Mouse (Mus musculus): ENCODE results near the gene Gtsf1l. TPM values are rescaled to one million over a fixed set of nuclear protein-coding genes. Genes with fewer than 3 reads are reported as not detected.
A peak's percentile ranks its signal among the peaks of the same experiment; 100 is the strongest.

Gtsf1l gene
- polyA plus RNA-seq, 1 experiment from 2014 or later: not detected

DNA sequence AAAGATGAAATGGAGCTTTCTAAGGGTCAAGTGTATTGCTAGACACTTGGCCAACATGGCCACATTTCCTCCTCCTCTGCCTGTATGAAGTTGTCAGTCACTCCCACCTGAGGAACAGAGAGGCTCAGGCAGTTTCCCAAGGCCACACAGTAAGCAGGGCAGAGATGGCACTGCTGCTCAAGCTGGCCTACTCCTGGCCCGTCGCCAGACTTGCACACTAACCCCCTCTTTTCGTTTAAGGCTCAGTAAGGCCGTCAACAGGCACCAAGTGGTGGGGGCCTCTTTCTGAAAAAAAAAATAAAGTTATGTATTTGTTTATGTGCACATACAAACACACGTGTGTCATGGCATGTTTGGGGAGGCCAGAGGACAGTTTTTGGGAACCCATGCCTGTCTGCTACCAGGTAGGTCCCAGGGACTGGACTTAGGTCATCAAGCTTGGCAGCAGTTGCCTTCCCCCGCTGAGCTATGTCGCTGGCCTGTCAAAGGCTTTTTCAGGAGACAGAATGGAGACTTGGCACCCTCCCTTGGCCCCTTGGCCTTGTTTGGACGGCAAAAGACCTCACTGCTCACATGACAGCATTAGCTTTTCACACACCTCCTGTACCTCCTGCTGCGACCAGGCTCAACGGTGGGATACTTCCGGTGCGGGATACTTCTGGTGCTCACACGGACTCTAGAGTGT is 16.6 kb upstream of the Gtsf1l start:
- DNase-seq (no peak), ATAC-seq (ENCODE audit: low read depth) (no peak)
- 69% methylated on average over 13 of the region's 13 CpGs for WGBS (ENCODE audit: insufficient replicate concordance)
- H3K9me3 ChIP-seq (replicated peaks): no peaks in the 10 kb centered on the region
- H3K9ac ChIP-seq: no peak overlapping the region
- H3K27me3 ChIP-seq: peaks cover 4% of the 10 kb centered on the region; the same call in 1 of the 2 replicates
- H3K4me2 ChIP-seq: no peak overlapping the region
- H3K4me3 ChIP-seq (replicated peaks): no peak overlapping the region
- peaks cover 4% of the 10 kb centered on the region; the same call in 1 of the 2 replicates for H3K4me1 ChIP-seq (replicated peaks)
- H3K36me3 ChIP-seq: no peaks in the 10 kb centered on the region
- no peak overlapping the region for H3K27ac ChIP-seq

DNA sequence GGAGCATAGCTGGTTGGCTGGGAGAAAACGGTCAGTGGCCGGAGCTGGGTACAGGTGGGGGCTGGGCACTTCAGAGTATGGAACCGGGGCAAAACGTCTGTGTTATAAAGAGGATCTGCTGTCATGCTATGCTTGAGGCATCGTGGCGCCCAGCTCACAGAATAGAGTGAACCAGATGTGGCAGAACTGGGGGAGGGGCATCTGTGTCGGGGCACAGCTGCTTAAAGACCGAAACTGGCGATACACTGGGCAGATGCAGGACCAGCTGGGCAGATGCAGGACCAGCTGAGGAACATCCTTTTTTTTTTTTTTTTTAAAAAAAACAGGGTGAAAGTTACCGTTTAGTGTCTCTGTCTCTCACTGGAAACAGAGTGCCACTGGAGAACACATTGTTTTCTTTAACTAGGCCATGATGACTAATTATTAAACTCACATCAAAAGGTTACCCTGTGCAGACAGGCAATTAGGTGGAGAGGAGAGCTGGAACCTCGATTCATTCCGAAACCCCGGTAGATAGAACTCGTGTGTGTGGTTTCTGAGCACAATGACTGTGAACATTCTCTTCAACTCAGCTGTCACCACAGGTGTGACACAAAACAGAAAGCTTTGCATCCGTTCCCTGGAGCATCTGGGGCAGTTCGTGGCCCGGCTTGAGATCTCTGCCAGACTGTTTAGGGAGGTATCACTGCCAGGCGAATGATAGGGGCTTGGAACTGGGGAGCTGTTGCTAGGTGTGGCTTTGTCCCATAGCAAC is 15.4 kb upstream of the Gtsf1l start:
- 59% methylated on average over 18 of the region's 18 CpGs for WGBS (ENCODE audit: insufficient replicate concordance)
- H3K4me1 ChIP-seq (replicated peaks): peaks cover 4% of the 10 kb centered on the region; the same call in 1 of the 2 replicates
- no peak overlapping the region for H3K27ac ChIP-seq
- peaks cover 4% of the 10 kb centered on the region; the same call in 1 of the 2 replicates for H3K27me3 ChIP-seq
- no peak overlapping the region for H3K4me3 ChIP-seq (replicated peaks)
- ATAC-seq (ENCODE audit: low read depth) (no peak), DNase-seq (no peak)
- H3K36me3 ChIP-seq: no peaks in the 10 kb centered on the region
- no peak overlapping the region for H3K9ac ChIP-seq
- no peaks in the 10 kb centered on the region for H3K9me3 ChIP-seq (replicated peaks)
- H3K4me2 ChIP-seq: no peak overlapping the region

DNA sequence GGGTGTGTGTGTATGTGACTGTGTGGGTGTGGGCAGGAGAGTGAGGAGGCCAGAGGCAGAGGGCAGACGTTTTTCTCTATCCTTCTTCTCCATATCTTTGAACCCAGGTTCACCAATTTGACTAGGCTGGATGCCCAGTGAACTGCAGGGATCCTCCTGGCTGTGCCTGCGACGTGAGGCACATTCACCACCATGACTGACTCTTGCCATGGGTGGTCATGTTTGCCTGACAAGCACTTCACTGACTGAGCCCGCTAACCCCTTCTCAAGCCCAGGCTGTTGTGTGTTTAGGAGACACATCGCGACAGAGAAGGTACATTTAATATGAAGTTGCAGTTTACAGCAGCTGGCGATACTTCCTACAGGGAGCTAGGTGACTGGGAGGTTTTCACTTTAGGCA is 14.6 kb upstream of the Gtsf1l start:
- Histone ChIP-seq H3K27ac (no peak overlapping the region), H3K27me3 (peaks cover 4% of the 10 kb centered on the region; the same call in 1 of the 2 replicates), H3K9ac (no peak overlapping the region), H3K9me3 (replicated peaks) (no peaks in the 10 kb centered on the region), H3K4me2 (no peak overlapping the region), H3K4me3 (replicated peaks) (no peak overlapping the region), H3K4me1 (replicated peaks) (peaks cover 4% of the 10 kb centered on the region; the same call in 1 of the 2 replicates), H3K36me3 (no peaks in the 10 kb centered on the region)
- WGBS (ENCODE audit: insufficient replicate concordance): 57% methylated on average over 7 of the region's 7 CpGs
- no peak for ATAC-seq (ENCODE audit: low read depth)
- DNase-seq: no peak

DNA sequence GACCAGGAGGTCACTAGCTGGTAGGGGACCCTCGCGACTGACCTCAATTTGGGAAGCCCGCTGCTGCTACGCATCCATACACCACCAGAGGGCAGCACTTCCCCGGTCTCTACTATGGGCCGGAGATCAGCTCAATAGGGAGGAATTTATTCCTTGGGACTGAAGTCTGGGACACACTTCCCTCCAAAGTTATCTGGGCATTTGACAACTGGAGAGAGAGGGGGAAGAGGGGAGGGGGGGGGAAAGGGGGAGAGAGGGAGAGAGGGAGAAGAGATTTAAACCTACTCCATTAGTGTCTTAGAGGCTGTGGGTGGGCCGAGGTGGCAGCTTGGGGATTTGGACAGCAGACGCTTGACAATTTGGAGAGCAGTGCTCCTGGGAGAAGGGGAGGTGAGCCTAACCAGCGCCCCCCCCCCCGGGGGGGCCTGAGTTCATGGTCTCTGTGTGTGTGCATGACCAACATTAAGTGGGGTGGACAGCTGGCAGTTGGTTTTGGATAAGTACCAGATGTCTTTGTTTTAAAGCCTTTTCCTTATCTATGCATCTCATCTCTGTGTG is 14.1 kb upstream of the Gtsf1l start:
- 7% methylated on average over 10 of the region's 10 CpGs for WGBS (ENCODE audit: insufficient replicate concordance)
- no peak for ATAC-seq (ENCODE audit: low read depth)

DNA sequence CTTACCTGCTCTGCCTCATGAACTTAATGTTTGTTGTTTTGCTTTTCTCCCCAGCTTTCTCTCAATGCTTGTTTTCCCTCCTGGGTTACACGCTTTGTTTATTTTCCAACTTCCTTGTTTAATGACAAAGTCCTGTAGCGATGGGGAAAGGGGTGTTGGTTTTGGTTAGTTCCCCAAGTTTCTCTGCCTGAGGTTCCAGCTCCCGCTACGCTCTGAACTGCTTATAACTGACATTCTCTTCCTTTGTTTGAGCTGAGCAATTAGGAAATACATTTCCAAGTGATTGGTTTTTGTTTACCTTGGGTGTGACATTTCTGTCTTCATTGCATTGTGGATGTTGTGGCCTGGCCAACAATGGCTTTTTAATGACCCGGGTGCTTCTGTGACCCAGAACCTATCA is 12.9 kb upstream of the Gtsf1l start:
- Histone ChIP-seq H3K9ac (no peak overlapping the region), H3K27me3 (peaks cover 4% of the 10 kb centered on the region; the same call in 1 of the 2 replicates), H3K4me1 (replicated peaks) (peaks cover 4% of the 10 kb centered on the region; the same call in 1 of the 2 replicates), H3K27ac (no peak overlapping the region), H3K9me3 (replicated peaks) (no peaks in the 10 kb centered on the region), H3K4me3 (replicated peaks) (no peak overlapping the region), H3K4me2 (no peak overlapping the region), H3K36me3 (no peaks in the 10 kb centered on the region)
- DNase-seq: no peak
- WGBS (ENCODE audit: insufficient replicate concordance): 40% methylated on average over 5 of the region's 5 CpGs
- no peak for ATAC-seq (ENCODE audit: low read depth)

More for the DNA sequence above, 14.1 kb upstream of the Gtsf1l start:
- Histone ChIP-seq H3K4me1 (replicated peaks) (peaks cover 4% of the 10 kb centered on the region; the same call in 1 of the 2 replicates), H3K4me3 (replicated peaks) (no peak overlapping the region), H3K27ac (no peak overlapping the region), H3K9me3 (replicated peaks) (no peaks in the 10 kb centered on the region), H3K9ac (no peak overlapping the region), H3K4me2 (no peak overlapping the region), H3K27me3 (peaks cover 4% of the 10 kb centered on the region; the same call in 1 of the 2 replicates), H3K36me3 (no peaks in the 10 kb centered on the region)
- peak; percentile 17 for DNase-seq

DNA sequence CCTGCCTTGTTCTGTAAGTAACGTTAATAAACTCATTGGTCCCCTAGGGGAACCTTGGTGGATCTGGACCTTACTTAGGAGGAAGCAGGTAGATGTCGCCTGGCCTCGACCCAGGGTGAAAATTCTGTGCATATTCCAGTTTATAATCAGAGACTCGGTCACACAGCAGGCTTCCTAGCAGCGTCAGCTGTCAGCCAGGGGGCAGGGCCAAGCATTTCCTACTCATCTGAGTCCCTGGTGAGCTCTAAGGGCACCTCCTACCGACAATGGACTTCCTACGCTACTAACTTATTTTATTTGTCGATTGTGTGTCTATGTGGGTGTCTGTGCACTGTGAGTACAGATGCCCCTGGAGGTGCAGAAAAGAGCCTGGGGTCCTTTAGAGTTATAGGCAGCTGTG is 12.3 kb upstream of the Gtsf1l start:
- no peak for DNase-seq
- Histone ChIP-seq H3K36me3 (no peaks in the 10 kb centered on the region), H3K4me2 (no peak overlapping the region), H3K9ac (no peak overlapping the region), H3K27ac (no peak overlapping the region), H3K4me1 (replicated peaks) (peaks cover 4% of the 10 kb centered on the region; the same call in 1 of the 2 replicates), H3K27me3 (peaks cover 4% of the 10 kb centered on the region; the same call in 1 of the 2 replicates), H3K9me3 (replicated peaks) (no peaks in the 10 kb centered on the region), H3K4me3 (replicated peaks) (no peak overlapping the region)
- ATAC-seq (ENCODE audit: low read depth): no peak
- 36% methylated on average over 8 of the region's 8 CpGs for WGBS (ENCODE audit: insufficient replicate concordance)

DNA sequence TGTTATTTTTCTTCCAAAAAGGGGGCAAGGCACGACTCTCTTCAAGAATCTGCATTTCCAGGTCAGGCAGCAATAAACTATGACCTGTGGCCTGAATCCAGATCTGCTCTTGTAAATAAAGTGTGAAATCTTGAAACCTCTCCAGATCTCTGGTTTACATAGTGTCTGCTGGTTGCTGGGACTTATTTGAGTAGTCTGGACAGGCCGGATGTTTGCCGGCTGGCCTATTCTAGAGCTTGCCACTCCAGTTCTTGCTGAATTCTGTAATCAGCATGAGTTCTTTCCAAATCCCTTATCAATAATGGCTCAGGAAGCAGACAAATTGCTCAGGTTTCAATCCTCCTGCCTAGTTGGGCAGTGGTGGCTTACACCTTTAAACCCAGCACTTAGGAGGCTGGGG is 8.1 kb upstream of the Gtsf1l start:
- Histone ChIP-seq H3K9ac (no peak overlapping the region), H3K9me3 (replicated peaks) (no peaks in the 10 kb centered on the region), H3K27ac (no peak overlapping the region), H3K4me1 (replicated peaks) (peaks cover 4% of the 10 kb centered on the region; the same call in 1 of the 2 replicates), H3K4me2 (no peak overlapping the region), H3K27me3 (peaks cover 4% of the 10 kb centered on the region; the same call in 1 of the 2 replicates), H3K4me3 (replicated peaks) (no peak overlapping the region), H3K36me3 (no peaks in the 10 kb centered on the region)
- DNase-seq (no peak), ATAC-seq (ENCODE audit: low read depth) (no peak)
- WGBS (ENCODE audit: insufficient replicate concordance): 55% methylated on average over 3 of the region's 3 CpGs

DNA sequence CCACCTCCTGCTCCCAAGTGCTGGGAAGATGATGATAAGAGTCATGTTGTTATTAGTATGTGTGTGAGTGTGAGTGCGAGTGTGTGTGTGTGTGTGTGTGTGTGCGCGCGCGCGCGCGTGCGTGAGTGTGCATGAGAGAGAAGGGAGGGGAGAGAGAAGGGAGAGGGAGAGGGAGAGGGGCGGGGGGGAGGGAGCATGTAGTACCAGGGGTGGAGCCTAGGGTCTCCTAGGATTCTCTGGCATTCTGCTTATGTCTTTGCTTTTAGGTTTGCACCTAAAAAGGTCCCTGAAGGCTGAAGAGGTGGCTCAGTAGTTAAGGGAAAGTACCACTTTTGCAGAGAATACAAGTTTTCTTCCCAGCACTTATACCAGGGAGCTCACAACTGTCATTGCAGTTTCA is 7.3 kb upstream of the Gtsf1l start:
- no peaks in the 10 kb centered on the region for H3K36me3 ChIP-seq
- no peak overlapping the region for H3K27ac ChIP-seq
- no peak overlapping the region for H3K4me3 ChIP-seq (replicated peaks)
- ATAC-seq (ENCODE audit: low read depth) (no peak), DNase-seq (no peak)
- no peaks in the 10 kb centered on the region for H3K9me3 ChIP-seq (replicated peaks)
- H3K4me1 ChIP-seq (replicated peaks): no peaks in the 10 kb centered on the region; the same call in 1 of the 2 replicates
- H3K4me2 ChIP-seq: no peak overlapping the region
- peaks cover under 1% of the 10 kb centered on the region; the same call in 1 of the 2 replicates for H3K27me3 ChIP-seq
- 89% methylated on average over 10 of the region's 10 CpGs for WGBS (ENCODE audit: insufficient replicate concordance)
- H3K9ac ChIP-seq: no peak overlapping the region

DNA sequence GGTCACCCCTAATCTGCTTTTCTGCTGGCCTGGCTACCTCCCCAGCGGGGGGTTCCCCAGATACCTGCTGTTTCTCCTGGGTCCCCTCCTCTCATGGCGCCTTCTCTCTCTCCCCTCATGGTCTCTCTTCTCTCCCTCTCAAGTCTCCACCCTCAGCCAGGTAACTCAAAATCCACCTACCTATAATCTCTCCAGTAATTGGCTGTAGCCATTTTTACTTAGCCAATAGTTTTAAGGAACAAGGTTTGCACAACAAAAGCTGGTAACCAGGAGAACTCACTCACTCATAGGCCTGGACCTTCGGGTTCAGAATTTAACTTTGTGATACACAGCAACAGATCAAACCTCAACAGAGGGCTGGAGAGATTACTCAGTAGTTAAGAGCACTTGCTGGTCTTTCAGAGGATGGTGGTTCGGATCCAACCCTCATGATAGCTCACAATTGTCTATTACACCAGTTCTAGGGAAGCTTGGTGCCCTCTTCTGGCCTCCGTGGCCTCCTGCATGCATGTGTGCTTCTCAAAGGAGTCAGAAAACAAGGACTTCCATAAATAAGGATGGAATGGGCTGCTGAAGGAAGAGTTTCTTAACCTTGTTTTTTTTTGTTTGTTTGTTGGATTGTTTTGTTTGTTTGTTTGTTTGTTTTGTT is 1.9 kb upstream of the Gtsf1l start:
- Histone ChIP-seq H3K9ac (no peak overlapping the region), H3K9me3 (replicated peaks) (no peaks in the 10 kb centered on the region), H3K4me3 (replicated peaks) (no peak overlapping the region), H3K4me1 (replicated peaks) (no peaks in the 10 kb centered on the region), H3K36me3 (peaks cover 6% of the 10 kb centered on the region), H3K27me3 (no peaks in the 10 kb centered on the region), H3K27ac (no peak overlapping the region), H3K4me2 (no peak overlapping the region)
- no peak for DNase-seq
- ATAC-seq (ENCODE audit: low read depth): no peak
- WGBS (ENCODE audit: insufficient replicate concordance): 51% methylated on average over 5 of the region's 5 CpGs

DNA sequence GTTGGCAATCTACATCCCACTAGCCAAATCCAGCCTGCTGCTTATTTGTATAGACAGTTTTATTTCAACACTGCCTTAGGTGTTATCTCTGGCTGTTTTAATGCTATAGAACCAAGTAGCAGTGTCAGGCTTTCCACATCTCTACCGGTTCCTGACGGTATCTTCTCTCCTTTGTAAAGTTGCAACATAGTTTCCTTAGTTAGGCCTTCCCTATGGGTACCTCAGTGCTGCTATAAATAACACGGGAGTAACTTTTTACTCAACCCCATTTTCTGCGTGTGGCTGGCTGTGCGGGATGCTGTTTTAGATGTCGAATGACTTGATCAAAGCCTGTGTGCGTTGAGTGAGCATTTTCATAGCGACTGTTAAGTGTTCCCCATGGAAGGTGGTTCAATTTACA is 1.1 kb downstream of the Gtsf1l start:
- no peaks in the 10 kb centered on the region for H3K9me3 ChIP-seq (replicated peaks)
- peaks cover 33% of the 10 kb centered on the region for H3K36me3 ChIP-seq
- DNase-seq (no peak), ATAC-seq (ENCODE audit: low read depth) (no peak)
- H3K4me2 ChIP-seq: no peak overlapping the region
- H3K4me3 ChIP-seq (replicated peaks): no peak overlapping the region
- no peaks in the 10 kb centered on the region for H3K27me3 ChIP-seq
- WGBS (ENCODE audit: insufficient replicate concordance): 44% methylated on average over 8 of the region's 8 CpGs
- no peaks in the 10 kb centered on the region for H3K4me1 ChIP-seq (replicated peaks)
- no peak overlapping the region for H3K27ac ChIP-seq
- H3K9ac ChIP-seq: no peak overlapping the region

DNA sequence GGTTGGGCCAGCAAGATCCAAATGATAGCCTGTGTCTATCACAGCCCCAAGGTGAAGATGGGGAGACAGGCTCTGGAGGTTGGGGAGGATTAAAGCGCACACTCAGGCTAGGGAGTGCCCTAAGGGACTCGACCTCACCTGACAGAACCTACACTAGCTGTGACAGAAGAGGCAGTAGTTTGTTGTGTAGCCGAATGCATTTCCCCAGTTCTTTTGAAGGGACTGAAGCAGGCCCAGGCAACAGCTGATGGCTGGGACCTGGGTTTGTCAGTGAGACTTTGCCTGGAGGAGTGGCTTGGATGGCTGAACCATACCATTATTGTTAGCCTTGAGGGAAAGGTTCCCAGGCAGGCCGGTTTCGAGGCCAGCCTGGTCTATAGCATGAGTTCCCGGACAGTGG is 2.6 kb downstream of the Gtsf1l start:
- WGBS (ENCODE audit: insufficient replicate concordance): 78% methylated on average over 6 of the region's 6 CpGs

More for the DNA sequence above, 2.6 kb downstream of the Gtsf1l start:
- H3K4me2 ChIP-seq: no peak overlapping the region
- DNase-seq (no peak), ATAC-seq (ENCODE audit: low read depth) (no peak)
- H3K9me3 ChIP-seq (replicated peaks): no peaks in the 10 kb centered on the region
- H3K36me3 ChIP-seq: peaks cover 44% of the 10 kb centered on the region
- H3K27me3 ChIP-seq: no peaks in the 10 kb centered on the region
- H3K4me1 ChIP-seq (replicated peaks): no peaks in the 10 kb centered on the region
- H3K9ac ChIP-seq: no peak overlapping the region
- H3K27ac ChIP-seq: no peak overlapping the region
- H3K4me3 ChIP-seq (replicated peaks): no peak overlapping the region

Measured in liver, embryonic 13.5 days (tissue).